Mouse (Mus musculus): ENCODE results near the gene Sept9. TPM values are rescaled to one million over a fixed set of nuclear protein-coding genes. Genes with fewer than 3 reads are reported as not detected.
A peak's percentile ranks its signal among the peaks of the same experiment; 100 is the strongest.

Sept9 gene
- total RNA-seq, 4 experiments from 2014 or later, result 114 to 136 (median 132) TPM

DNA sequence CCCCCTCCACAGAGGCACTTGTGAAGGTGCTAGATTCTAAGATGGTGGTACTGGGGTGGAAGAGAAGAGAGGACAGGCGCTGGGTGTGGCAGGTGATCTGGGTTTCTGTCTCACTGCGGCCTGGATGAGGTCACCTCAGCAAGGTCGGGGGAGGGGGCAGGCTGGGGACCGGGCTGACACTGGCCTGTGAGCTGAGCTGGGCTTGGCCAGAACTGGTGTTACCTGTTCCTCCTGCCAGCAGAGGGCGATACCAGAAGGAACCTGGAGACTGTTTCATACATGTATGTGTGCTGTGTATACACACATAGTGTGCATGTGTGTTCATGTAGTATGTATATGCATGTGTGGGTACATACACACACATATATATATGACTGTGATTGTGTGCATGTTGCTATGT is 23.2 kb upstream of the Sept9 start:
- DNase-seq, result no peak

DNA sequence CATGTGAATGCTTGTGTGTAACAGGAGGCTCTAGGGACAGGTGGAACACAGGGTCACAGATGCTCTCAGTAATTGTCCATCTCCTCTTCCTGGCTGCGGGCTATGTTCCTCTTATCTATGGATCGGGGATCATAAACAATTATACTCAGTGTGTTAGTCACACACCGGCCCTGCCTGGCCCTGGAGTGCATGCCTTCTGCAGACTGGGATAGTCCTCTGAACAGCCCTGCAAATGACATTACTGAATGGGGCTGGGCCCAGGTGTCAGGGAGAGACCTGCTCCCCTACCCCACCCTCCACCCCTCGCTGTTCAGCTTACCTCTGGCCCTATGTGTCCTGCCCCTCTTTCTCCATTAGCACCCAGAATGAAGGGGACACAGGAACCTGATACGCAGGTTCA is 22.6 kb upstream of the Sept9 start:
- DNase-seq, result no peak

DNA sequence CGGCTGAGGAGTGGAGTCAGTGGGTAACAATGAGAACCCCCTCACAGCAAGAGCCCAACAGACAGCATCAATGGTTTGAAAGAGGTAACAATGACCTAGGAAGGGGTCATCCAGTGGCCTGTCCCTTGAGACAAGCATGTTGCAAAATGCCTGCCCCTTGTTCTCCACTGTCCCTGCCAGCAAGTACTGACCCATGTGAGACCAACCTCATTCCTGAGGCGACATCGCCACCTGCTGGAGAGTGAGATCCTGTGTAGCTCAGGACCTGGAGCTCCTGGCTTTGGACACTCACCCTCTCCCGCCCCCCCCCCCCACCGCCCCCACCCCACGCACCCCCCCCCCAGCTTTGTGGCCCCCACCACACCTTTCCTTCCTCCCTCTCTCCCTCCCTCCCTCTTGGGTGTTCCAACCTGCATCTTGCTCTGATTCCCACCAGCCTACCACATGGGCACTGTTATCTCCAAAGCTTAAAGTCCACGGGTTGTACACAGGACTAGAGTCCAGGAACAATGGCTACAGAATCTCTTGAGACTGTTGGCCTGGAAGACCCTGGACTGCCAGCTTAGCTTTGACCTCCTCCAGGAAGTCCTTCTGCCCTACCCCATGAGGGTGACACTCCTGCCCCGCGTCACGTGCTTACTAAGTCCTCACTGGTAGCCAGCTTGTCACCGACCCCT is 22.0 kb upstream of the Sept9 start:
- DNase-seq, result peak; percentile 83

DNA sequence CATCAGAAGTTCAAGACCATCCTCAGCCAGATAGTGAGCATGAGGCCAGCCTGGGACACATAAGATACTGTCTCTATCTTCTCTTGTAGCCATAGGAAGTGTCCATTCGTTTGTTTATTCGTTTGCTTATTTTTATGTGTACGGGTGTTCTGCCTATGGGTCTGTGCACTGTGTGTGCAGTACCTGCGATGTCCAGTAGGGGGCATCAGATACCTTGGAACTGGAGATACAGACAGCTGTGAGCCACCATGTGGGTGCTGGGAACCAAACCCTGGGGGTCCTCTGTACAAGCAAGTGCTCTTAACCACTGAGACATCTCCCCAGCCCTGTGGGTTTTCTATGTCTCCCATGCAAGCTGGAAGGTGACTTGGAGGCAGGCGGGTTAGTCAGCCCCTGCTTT is 19.6 kb upstream of the Sept9 start:
- no peak for DNase-seq

DNA sequence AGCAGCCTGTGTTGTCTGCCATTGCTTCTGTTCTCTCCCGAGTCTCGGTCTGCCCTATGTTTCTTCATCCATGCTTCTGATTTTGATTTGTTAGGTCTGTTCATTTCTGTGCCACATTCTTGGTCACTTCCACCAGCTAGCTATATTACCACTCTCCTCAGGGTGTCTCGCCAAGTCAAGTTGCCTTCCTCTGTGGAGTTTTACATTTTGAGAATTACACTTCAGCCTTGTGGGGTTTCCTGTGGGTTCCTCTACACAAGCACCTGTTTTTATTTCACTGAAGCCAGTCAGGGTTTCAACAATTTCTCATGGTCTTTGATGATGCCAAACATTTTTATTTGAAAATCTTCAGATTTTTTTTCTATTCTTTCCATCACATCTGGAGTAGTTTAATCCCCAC is 16.7 kb upstream of the Sept9 start:
- no peak for DNase-seq

DNA sequence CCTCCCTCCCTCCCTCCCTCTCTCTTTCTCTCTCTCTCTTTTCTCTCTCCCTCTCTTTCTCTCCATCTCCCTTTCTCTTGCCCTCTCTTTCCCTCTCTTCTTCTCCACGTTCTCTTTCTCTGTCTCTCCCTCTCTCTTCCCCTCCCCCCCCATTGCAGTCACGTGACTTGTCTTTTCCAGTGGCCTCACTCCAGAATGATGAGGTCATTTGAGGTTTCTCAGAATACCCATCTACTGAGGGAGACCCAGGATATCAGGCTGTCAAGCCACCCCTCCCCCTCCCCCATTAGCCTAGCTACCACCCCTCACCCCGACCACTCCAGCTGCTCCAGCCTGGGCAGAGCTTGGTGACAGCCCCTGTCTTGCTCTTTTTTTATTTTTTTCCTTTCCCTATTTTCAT is 16.2 kb upstream of the Sept9 start:
- no peak for DNase-seq

DNA sequence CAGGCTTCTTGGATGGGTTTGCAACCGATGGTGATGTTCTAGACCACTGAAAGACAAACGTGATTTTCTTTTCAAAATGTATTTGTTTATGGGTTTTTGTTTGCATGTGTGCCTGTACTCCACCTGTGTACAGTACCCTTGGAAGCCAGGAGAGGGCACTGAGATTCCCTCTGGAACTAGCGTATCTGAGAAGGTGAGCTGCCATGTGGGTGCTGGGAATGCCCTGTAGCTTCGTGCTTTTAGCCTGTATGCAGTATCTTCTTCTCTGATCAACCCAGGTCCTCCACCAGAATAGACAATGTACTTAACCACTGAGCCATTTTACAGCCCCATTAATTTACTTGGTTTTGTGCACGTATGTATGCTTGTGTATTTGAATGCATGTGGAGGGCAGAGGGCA is 15.6 kb upstream of the Sept9 start:
- no peak for DNase-seq

DNA sequence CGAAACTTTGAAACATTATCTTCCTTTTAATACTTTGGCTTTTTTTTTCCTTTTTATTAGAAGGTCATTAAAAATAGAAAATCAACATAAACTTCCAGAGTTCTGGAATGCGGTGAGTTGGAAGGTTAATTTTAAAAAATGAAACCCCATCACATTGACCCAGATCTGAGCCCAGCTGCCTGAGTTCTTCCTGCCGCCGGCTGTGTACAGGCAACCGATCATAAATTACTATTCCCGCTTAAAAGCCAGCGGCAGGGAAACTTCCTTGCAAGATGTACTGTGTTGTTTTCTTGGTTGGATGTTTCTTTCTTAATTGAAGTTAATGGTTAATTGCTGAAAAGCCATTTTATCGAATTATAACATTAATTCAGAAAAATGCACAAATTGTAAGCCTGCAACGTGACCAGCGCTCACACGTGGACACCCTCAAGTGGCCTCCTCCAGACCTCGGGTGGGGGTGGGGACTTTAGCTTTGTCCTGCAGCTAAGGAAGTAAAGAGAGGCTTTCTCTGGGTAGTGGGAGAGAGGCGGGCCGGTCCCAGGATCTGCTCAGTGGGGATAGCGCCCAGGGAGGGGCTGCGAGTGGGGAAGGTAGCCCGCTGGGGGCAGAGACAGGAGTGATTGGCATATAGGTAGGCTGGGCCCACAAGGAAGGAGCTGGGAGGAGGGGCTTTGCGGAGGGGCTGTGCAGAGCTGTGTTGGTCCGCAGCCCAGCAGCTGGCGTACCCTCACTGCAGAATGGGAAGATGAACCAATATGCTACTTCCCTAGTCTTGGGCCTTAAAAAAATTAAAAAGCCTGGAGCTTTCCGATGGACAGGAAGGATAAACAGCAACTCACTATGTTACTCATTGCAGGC is 14.2 kb upstream of the Sept9 start:
- no peak for DNase-seq

DNA sequence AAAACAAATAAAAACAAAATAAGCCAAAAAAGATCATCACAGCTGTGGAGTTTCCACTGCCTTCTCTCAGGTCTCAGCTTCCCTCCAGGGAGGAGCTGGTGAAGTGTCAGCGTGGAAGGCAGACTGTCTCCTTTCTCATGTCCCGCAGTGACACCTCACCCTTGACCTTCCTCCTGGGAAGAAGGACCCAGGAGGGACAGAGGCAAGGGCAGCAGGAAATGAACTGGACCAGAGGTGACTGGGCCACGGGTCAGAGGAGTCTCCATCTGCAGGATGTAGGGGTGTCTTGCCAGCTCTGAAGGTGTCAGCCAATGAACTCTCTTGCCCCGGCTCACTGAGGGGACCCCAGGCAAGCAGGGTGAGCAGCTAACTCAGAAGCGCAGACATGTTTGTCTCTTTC is 7.9 kb upstream of the Sept9 start:
- DNase-seq, result no peak

DNA sequence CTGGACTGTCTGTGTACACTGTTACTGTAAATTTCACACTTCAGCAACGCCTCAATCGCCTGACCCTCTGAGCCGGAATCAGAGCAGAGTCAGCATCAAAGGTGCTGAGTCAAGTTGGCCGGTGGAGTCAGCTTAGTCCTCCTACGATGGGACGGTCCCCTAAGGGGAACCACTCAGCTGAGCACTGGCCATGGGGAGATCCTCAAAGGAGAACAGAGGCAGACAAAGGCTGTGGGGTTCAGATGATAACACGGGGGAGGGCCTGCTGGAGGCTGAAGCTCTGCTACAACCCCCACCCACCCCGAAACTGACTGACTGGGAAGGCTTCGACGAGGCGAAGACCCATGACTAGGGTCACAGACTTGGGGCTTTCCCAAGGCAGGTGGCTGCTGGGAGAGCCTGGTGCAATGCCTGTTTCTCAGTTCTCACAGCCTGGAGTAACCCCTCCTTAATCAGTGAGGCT is 5.0 kb upstream of the Sept9 start:
- no peak for DNase-seq

DNA sequence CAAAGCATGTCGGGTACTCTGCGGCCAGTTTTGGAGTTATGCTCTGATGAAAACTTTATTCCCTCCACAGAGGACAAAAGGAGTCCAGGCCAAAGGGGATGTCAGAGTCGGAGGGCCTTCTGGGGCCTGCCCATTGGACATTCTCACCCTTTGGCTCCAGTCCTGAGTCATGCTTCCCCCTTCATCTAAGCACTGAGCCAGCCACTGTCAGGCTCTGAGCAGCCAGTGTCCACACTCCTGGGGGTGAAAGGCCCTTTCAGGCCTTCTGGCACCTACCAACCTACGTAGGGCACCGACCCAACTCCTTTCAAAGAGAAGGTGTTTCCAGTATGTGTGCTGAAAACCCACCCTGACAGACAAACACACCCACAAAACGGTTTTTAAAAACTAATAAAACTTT is 3.8 kb upstream of the Sept9 start:
- no peak for DNase-seq

DNA sequence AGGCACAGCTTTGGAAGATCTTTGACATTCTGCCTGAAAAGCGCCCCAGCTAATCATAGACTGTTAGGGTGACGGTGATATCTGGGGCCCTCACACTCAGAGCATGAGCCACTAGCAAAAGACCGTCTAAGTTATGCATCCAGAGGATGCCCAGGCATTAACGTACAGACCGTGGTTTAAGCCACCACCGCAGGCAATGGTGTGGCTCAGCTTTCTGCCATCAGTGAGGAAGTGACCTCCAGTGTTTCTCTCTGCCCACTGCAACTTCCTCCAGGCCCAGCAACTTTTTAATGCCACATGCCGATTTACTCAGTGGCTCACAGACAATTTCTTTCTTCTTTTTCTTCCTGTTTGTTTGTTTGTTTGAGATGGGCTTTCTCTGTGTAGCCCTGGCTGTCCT is 2.8 kb upstream of the Sept9 start:
- no peak for DNase-seq

DNA sequence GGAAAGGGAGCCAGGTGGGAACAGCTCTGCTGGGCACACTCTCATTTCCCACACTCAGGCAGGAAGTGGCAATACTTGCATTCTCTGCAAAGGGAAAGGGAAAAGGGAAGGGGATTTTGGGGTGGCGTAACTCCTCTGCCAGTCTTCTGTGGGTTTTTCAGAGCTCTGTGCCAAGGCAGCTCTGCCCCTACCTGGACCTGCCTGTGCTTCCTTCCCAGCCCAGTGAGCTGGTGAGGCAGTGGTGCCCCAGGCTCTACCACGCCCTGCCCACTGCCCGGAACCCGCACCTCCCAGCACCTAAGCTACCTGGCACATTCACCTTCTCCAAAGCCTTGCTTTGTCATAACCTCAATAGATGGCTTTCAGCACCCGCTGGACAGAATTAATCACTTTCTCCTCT is 1.3 kb upstream of the Sept9 start:
- no peak for DNase-seq

DNA sequence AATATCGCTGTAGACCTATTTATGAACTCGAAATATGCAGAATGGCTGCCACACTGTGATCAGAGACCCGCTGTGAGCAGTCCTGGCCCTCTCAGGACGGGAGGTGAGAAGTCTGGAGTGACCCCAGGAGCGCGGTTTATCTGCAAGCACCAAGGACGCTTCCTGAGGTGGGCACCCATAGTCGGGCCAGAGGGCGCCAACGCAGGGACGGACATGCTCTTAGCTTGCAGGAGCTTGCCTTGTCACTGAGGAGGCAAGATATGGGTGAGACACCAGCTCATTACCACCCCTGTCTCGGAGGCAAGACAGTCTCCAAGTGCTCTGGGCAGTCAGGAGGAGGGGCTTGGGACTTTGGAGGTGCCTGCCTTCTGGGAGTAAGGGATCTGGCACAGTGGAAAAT is 2.4 kb downstream of the Sept9 start:
- DNase-seq, result no peak

DNA sequence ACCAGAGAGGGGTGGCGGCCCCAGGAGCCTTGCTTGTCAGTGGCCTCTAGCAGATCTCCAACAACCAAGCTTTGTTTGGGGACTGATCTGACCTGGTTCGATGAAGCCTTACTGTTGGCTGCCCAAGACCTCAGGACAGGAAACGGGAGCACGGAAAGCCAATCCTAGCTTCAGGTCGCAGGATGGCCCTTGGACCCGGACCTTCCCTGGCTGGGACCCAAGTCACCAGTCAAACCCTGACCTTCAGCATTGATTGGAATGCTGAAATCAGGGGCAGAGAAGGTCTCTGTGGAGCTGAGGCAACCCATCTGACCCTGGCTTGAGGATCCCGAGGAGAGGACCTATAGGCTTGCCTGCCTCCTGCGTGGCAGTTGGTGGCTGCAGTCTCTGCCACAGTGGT is 5.1 kb downstream of the Sept9 start:
- DNase-seq, result no peak

DNA sequence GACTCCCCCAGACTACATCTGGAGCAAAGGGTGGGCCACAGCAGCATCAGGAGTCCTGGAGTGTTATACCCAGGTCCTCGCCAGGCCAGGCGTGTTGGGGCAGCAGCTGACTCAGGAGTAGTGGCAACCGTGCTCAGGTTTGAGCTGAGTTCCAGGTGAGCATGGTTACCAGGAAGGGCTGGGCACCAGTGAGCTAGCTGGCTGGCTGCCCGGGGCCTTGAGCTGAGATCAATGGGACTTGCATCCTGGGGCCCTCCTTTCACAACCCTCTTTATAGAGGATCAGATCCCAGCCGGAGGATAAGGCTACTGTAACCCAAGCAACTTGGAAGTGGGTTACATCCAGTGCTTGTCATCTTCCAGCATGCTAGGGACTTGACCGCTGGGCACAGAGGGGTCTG is 5.6 kb downstream of the Sept9 start:
- no peak for DNase-seq

DNA sequence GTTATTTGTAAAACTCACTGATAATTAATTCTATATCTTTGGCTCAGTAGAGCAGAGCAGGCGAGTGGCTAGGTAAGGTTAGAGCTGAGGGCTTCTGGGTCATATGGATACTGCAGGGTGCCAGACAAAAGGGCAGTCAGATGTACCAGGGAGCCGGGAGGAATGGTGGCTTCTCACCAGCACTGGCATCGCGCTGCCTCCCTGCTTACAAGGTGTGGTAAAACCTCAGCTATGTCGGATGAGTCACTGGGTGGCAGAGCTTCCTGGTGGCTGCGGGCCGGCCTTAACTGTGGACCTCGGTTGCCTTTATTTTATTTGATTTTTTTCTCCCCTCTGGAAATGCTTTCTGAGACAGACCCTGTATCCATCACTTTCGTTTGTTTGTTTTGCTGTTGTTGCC is 6.0 kb downstream of the Sept9 start:
- DNase-seq, result no peak

DNA sequence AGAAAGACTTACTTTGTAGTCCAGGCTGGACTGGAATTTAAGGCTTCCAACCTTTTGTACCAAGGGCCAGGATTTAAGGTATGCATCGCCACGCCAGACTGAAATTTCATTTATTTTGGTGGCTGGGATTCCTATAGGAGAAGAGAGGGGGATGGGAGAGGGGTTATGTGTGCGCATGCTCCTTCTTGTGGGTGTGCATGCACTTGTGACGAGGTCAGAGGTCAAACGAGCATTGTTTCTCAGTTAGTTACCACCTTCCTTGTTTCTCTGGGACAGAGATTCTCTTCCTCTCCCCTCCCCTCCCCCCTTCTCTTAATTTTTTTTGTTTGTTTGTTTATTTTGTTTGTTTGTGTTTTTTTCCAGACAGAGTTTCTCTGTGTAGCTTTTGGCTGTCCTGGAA is 8.0 kb downstream of the Sept9 start:
- no peak for DNase-seq

DNA sequence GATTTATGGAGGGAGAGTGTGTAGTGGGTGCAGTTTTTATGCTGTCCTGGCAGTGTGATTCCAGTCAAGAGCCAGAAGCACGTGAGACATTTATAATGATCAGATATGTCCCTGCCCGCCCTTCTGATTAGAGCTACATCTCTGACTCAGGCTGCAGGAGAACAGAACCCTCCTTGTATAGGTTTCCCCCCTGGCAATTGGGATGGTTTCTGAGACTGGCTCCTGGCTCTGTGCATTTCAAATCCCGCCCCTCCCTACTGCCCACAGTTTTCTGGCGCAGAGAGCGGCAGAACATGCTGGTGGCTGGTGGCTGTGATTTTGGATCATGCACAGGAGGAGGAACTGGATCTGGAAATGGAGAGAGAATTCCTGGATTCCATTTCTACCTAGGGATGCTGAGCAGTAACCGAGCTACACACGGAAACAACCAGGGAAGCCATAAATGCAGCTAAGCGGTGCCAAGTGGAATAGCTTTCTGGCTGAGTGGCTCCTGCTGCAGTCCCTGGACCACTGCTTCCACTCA is 8.8 kb downstream of the Sept9 start:
- DNase-seq, result no peak

DNA sequence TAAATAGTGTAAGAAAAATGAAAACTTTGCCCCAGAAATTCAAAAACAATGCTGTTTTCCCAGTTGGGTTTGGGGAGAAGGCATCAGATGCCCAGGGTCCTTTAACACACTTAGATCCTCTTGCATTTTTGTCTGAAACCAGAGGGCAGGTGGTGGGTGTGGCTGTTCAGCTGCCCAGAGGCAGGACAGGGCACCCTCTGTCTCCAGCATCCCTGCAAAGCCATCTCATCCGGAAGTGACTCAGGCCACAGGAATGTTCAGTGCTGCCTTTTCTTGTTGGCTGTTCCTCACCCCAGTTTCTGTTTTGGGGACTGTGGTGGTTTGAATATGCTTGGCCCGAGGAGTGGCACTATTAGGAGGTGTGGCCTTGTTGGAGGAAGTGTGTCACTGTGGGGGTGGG is 17.3 kb downstream of the Sept9 start:
- no peak for DNase-seq

DNA sequence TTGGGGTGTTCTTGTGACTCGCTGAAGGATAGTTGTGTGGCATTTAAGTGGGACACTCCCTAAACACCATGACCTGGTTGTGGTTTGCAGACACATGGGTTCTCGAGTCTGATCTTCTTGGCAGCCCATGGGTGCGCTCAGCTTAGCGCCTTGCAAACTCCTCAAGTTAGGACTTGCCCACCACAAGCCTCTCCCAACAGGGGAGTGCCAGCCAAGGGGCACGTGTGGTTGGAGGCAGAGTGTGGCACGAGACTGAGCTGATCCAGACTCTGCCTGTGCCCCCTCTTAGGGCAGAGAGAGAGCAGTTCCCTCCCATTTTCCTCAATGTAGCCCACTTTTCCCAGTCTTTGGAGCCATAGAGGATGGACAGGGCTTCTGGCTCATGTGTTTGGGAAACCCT is 18.6 kb downstream of the Sept9 start:
- DNase-seq, result no peak

DNA sequence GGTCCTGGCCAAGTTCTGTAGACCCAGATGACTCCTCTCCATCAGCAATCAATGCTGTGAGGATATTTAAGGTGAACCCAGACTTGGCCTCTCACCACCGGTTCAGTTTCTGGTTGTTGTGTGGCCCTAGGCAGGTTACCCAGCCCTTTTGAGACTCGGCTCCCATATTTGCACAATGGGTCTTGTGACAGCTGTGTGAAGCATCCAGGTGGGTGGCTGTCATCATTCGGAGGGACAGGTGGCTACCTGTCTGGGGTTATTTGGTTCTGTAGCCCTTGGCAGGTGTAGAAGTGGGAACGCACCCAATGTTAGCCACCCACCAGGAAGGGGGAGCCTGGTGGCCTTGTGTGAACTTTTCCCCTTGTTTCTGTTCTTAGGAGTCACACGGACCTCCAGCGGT is 19.0 kb downstream of the Sept9 start:
- DNase-seq, result no peak

DNA sequence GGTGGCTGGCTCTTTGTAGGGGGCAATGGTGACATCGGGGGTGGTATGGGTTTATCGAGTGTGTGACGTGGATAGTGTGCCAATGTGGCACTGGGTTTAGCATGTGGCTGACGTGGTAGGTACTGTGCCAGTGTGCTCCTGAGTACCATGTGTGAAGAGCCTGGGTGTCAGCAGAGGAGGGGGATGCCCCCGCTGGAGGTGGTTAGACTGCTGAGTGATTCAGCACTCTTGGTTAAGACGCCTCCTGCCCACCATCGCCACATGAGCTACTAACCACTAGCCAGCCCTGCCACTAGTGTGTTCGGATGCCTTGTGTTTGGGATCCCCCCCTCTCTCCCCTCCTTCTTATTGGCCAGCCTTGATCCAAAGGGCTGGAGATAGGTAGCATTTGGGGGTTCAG is 21.3 kb downstream of the Sept9 start:
- DNase-seq, result no peak

DNA sequence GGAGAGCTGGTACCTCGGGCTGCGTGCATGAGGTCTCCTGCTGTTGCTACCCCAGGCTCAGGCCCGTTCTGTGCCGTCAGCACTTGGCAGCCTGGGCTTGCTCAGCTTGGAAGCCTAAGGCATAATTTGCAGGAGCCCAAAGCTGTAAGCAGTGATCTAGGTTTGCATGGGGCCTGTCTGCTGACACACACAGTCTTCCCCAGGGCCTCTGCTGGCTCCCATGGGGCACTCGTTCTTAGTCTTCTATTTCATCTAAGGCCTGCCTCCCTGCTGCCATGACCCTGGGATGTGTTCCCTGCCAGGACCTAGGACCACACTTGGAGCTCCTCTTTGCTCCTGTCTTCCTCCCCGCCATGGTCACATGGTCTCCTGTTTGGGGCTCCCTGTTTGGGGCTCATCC is 21.7 kb downstream of the Sept9 start:
- DNase-seq, result no peak

Measured in adrenal gland, adult 8-10 months (tissue).